Mouse (Mus musculus): Measurements from ENCODE around the gene 4930535I16Rik.
A peak's percentile ranks its signal among the peaks of the same experiment; 100 is the strongest.
"Not testable (repeated sequence)": the region's sequence is repeated elsewhere in the genome, so short reads cannot be mapped to it uniquely, and the experiment has no call there.

4930535I16Rik gene

GRCm38 (mm10) chr4:123917548-123918140 is at the start of gene 4930535I16Rik:
Gene 4930535I16Rik (minus strand): TSS chr4:123918022.
- DNase-seq = peak; percentile 34

GRCm38 (mm10) chr4:123962721-123963120 is 44.9 kb upstream of the 4930535I16Rik start:
- no peak for DNase-seq

DNA sequence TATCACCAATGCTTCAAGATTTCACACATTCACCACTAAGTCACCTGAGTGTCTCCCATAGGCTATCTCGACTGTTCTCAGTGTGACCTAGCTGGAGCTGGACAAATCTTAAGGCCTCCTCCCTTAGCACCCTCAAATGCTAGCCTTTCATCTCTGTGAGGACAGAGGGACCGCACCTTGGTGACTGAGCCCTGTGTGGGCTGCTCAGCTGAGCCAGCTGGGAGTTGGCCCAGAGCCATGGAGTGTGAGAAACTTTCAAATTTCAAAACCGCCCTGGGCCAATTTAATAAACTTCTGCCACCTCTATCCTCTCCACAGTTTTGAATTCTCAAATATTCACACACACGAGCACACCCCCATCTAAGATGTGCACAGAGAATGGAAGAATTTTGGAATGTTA is 43.1 kb upstream of the 4930535I16Rik start:
- DNase-seq = peak; percentile 6

GRCm38 (mm10) chr4:123957891-123958290 is 40.1 kb upstream of the 4930535I16Rik start:
- no peak for DNase-seq

DNA sequence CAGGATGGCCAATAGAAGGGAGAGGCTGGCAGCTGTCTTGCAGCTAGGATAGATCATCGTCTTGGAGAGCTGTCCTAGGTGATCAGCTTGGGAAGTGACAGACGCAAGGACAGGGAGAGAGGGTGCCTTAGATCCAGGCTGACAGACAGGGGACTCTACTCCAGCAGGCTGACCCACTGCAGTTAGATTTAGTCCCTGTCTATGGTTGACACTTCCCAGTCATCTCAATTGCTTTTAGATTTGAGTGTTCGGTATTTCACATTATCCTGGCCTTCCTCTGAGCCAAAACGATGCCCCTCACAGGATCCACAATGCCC is 39.6 kb upstream of the 4930535I16Rik start:
- DNase-seq = no peak

DNA sequence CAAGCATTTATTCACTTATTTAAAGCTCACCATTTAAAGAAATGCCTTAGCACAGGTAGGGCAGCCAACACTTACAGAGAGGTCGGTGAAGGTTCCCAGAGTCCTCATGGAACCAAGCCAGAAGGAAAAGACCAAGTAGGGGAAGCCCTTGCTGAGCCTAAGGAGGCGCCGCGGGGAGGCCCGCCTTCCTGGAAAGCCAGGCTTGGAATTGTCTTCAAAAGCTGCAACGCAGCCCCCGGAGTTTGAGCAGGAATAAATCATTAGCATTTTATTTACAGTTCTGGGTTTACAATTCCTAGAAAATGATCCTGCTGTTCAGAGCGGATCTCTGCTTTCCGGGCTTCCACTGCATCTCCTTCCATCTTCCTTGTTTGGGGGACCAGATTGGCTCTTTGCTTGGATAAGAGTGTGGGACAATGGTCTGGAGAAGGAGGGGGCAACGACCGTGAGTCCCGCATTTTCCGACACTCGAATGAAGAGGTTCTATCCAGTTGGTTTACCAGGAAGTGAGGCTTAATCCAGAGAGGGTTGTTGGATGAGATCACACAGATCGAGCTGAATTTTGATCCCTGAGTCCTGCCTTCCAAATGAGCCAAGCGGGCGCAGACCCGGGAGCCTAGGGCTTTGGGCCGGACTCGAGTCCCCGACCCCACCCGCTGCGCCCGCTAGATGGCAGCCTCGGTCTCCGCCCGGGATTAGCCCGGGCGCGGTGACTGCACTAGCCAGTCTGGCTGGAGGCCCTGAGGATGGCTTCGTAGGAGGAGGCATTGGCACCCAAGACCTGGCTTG is 39.1 kb upstream of the 4930535I16Rik start:
- DNase-seq = peak; percentile 77

DNA sequence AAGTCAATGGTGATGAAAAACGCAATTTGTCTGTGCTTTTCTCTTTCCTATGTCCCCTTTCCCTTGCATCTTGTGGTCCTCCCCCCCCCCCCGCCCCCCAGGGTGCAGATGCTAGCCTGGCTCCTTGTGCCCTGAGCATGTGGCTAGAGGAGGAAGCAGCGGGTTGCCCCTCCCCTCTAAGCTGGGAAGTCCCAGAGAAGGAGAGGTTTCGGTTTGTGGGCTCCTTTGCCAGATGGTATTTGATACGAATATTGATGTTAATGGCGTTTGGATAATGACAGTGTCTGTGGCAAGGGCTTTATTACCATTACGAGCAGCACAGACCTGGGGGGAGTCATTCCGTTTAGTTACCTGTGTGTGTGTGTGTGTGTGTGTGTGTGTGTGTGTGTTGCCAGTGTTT is 34.2 kb upstream of the 4930535I16Rik start:
- no peak for DNase-seq

DNA sequence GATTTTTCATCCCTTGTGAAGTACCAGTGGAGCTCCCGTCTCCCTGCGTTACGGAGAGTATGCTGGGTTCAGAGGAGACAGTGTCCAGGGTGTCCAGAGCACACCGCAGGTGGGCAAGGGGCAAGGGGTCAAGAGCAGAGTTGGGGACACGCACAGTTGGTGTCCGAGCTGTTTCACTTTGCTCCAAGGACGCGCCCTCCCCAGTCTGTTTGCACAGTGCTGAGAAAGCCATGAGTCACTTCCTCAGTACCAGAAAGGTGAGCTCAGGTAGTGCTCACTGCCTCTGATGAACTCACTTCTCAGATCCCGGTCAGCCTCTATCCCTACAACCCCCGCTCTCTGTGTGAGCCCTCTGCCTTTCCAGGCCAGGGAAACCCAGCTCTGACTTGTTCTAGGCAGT is 31.8 kb upstream of the 4930535I16Rik start:
- DNase-seq = no peak

DNA sequence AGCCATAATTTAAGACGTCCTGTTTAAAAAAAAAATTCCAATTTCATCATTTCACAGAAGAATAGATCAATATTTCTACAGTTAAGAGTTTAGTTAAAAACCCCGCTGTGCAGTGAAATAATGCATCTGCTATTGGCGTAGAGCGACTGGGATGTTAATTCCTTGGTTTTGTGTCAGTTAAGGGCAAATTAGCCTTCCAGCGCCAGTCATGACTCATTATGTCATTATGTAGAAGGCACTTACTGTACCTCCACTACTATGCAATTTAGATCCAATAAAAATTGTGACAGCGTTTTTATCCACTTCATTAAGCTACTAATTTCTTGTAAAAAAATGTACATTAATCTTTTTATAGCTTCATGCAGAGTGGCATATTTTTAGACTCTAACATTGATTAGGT is 31.1 kb upstream of the 4930535I16Rik start:
- no peak for DNase-seq

DNA sequence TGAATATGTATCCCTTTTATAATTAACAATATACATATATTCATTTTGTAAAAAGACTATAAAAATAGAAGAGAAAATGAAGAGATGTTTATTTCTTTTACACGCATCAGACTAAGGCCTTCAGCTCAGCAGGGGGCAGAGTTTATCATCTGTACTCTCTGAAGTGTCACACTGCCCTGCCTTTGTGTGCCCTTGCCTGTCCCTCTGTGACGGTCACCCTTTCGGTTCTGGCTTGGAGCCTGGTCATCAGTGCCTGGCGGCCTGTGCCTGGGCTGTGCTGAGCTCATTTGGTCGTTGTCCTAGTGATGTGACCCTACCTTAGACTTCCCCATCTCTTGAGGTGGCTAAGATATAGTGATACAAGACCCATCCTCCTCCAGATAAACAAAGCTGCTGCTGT is 29.3 kb upstream of the 4930535I16Rik start:
- DNase-seq = no peak

DNA sequence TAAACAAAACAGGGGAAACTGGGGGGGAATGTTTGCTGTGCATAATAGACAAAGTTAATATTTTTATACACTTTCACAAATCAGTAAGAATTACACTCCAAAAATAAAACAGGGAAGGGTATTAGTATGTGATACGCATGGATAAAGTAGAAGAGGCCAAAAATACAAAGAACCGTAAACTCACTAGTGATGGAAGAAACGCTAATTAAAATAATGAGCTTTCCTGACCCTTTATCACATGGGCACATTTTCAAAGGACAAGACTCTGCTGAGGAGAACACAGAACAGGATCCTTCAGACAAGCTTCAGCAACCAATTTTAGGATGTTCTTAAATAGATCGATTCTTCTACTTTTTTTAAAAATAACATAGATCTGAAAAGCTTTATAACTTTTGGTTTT is 28.9 kb upstream of the 4930535I16Rik start:
- DNase-seq = no peak

DNA sequence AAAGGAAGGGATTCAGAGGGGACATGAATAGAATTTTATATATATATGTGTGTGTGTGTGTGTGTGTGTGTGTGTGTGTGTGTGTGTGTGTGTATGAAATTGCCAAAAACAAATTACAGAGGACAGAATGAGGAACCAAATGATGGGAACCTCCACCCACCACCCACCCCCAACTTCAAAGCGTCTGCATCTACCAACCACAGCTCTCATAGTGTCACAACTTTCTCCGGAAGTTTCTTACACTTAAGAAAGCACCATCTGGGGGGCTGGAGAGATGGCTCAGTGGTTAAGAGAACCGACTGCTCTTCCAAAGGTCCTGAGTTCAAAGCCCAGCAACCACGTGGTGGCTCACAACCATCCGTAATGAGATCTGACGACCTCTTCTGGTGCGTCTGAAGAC is 23.1 kb upstream of the 4930535I16Rik start:
- DNase-seq = not testable (repeated sequence)

GRCm38 (mm10) chr4:123939838-123940237 is 22.0 kb upstream of the 4930535I16Rik start:
- DNase-seq = peak; percentile 80

GRCm38 (mm10) chr4:123936059-123936458 is 18.2 kb upstream of the 4930535I16Rik start:
- no peak for DNase-seq

DNA sequence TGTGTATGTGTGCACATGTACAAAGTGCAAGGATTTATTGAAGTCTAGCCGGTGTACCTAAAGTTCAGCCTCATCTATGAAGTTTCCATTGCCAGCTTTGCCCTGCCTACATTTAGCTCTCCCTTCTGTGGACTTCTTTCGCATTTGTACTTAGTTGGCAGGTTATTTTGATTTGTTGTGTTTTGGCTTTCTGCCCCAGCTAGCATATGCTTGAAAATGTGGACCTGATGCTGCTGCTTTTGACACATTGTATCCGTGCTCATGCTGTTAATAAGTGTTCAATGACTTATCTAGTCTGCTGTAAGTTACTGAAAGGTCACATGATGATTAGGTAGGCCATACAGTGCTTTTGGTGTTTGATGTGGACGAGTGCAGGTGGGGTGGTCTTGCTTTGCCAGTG is 16.5 kb upstream of the 4930535I16Rik start:
- no peak for DNase-seq

DNA sequence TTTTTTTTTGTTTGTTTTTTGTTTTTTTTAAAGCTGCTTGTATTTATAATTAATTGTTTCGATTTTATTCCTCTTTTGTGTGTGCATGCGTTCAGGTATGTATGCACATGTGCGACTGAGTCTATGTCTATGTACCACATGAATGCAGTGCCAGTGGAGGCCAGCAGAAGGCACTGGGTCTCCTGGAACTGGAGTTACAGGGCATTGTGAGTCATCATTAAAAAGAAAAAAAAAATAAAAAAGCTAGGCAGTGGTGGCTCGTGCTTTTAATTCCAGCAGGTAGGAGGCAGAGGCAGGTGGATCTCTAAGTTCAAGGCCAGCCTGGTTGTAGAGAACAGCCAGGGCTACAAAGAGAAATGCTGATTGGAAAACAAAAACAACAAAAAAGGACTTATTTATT is 12.2 kb upstream of the 4930535I16Rik start:
- no peak for DNase-seq

- no peak for DNase-seq
Measured at GRCm38 (mm10) chr4:123927961-123928360, 10.1 kb upstream of the 4930535I16Rik start.

- DNase-seq = no peak
Measured at GRCm38 (mm10) chr4:123921055-123921565, 3.3 kb upstream of the 4930535I16Rik start.

GRCm38 (mm10) chr4:123918851-123919250 is 1.0 kb upstream of the 4930535I16Rik start:
- no peak for DNase-seq

DNA sequence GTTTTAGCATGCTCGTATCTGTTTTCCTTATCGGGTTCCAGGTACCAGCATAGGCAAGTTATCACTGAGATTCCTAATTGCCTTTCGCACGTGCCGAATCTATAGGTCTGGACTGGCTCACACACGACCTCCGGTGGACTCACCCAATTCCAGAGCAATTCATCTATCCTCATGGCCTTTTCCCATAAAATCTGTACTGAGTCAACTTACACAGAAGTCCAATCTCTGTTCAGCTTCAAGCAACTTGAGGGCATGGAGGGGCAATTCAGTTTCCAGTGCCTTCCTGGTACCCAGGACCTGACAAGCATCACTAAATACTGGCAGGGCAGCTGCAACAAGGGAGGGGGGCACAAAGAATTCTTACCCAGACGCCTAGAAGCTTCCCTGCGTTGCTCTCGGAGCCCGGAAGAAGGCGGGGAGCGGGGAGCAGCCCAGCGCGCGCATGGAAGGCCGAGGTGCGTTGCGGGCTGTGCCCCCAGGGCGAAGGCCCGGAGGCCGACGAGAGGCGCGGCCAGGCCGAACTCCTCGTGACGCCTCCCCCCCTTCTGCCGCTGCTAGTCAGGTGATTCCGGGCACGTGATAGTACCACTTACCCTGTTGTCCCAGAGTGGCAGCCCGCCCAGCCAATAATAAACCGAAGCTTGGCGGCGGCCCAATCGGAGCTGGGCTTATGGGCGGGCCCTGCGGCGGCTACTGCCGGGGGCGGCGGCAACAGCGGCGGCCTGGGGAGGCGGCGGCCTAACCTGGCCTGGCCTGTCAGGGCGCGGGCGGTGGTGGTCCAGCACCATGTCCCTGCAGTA is 874 bp downstream of the 4930535I16Rik start, which contains the start of gene Rragc:
Gene Rragc (plus strand): TSS at position 699 of the 800 bp plus-strand sequence.
- peak; percentile 100 for DNase-seq

DNA sequence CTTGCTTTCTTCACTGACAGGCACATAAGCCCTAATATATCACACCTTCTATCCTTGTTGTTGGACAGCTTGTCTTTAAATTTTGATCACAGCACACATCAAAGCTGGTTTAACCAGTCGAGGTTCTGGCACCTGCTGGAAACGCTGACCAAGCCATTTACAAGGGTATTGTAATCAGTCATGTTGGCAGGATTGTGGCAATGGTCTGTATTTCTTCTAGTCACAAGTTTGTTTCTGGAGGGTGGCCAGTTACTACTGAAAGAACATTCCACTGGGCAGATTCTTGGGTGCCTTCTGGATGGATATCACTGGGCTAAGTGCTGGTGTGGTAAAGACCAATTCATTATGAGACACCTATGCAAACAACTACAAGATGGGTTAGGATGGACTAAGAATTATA is 5.4 kb downstream of the 4930535I16Rik start:
- no peak for DNase-seq

- DNase-seq = no peak
Measured at GRCm38 (mm10) chr4:123911503-123911902, 6.3 kb downstream of the 4930535I16Rik start.

DNA sequence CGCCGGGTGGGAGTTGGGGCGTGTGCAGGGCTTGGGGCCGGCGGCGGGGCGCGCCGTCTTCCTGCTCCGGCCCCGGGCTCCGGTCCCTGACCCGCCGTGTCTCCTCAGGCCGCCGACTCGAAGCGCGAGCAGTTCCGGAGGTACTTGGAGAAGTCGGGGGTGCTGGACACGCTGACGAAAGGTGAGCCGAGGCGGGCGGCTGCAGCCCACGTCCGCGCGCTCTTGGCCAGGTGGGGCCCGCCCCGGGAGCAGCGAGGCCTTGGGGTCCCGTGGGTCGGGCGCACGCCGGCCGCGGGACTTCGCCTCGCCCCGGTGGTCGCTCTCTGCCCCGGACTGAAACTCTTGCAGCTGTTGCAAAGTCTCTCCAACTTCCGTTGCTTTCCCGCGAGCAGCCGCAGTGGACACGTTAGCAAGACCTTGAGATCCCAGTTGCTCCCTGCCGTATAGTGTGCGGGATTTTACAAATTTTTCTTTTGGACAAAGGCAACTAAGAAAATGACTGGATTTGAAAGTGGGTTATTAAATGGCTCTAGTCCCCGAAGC is 12.6 kb downstream of the 4930535I16Rik start:
- no peak for DNase-seq
